Mouse (Mus musculus): ENCODE results near the gene Rbm8a.
A peak's percentile ranks its signal among the peaks of the same experiment; 100 is the strongest.
"Not testable (repeated sequence)": the region's sequence is repeated elsewhere in the genome, so short reads cannot be mapped to it uniquely, and the experiment has no call there.

Rbm8a gene

DNA sequence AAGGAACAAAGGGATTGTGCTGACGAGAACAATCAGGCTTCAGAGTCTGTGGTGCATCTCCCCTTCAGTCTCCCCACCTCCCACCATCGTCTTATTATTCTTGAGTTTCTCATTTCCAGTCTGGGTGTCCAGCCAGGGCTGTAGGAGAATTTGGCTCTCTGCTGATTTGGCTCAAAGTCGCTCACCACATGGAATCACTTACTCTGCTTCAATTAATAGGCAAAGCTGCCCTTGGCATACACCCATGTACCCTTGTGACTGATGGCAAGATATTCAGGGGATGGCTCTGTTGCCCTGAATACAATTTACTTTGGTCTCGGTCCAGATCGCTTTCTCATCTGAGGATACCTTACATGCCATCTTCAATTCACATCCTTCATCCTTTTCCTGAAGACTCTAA is 26.4 kb upstream of the Rbm8a start:
- no peak for DNase-seq (ENCODE audit: low read depth, low spot score)

DNA sequence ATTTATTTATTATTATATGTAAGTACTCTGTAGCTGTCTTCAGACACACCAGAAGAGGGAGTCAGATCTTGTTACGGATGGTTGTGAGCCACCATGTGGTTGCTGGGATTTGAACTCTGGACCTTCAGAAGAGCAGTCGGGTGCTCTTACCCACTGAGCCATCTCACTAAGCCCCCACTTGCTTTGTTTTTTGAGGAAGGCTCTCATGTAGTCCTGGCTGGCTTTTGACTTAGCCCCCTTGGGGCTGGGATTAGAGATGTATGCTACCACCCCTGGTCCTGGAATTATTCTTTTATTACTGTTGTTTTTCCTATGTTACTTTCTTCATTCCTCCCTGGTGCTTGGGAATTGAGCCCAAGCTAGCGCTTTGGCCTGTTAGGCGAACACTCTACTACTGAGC is 23.7 kb upstream of the Rbm8a start:
- not testable (repeated sequence) for DNase-seq (ENCODE audit: low read depth, low spot score)

- no peak for DNase-seq (ENCODE audit: low read depth, low spot score)
These were observed 23.1 kb upstream of the Rbm8a start for GRCm38 (mm10) chr3:96606618-96607017.

GRCm38 (mm10) chr3:96617941-96618340 is 11.8 kb upstream of the Rbm8a start:
- no peak for DNase-seq (ENCODE audit: low read depth, low spot score)

- no peak for DNase-seq (ENCODE audit: low read depth, low spot score)
These were observed 6.5 kb upstream of the Rbm8a start for GRCm38 (mm10) chr3:96623201-96623600.

DNA sequence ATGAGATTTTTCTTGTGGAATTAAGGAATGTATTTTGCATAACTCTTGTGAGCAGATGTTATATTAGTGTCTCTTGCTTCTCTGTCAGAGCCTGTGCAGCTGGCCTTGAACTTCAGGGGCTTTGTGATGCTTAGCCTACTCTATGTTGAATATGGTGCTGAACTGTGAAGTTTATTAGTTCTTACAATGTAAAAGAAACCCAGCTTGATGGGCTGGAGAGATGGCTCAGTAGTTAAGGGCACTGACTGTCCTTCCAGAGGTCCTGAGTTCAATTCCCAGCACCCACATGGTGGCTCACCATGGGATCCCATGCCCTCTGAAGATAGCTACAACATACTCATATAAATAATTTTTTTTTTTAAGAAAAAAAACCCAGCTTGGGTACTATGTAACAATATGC is 2.3 kb downstream of the Rbm8a start:
- DNase-seq (ENCODE audit: low read depth, low spot score) = no peak

DNA sequence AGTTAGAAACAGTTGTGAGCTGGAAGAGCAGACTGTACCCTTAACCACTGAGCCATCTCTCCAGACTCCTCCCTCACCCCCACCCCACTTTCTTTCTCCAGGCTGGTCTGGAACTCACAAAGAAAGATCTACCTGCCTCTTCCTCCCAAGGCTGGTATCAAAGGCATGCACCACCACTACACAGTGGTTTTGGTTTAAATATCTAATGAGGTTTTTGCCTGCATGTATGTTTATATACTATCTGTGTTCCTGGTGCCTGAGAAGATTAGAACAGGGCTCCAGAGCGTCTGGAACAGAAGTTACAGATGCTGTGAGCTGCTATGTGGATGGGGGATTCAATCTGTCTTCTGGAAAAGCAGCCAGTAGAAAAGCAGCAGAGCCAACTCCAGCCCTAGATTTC is 4.3 kb downstream of the Rbm8a start:
- DNase-seq (ENCODE audit: low read depth, low spot score) = no peak

- peak; percentile 75 for DNase-seq (ENCODE audit: low read depth, low spot score)
These were observed 5.5 kb downstream of the Rbm8a start, which contains the start of the genes Pex11b and Gm42957 for GRCm38 (mm10) chr3:96634928-96635879. Gene Pex11b (plus strand): TSS chr3:96635376. Gene Gm42957 (plus strand): TSS chr3:96635474.

- DNase-seq (ENCODE audit: low read depth, low spot score) = no peak
These were observed 6.2 kb downstream of the Rbm8a start for GRCm38 (mm10) chr3:96635906-96636305.

GRCm38 (mm10) chr3:96636448-96636847 is 6.7 kb downstream of the Rbm8a start:
- no peak for DNase-seq (ENCODE audit: low read depth, low spot score)

GRCm38 (mm10) chr3:96639219-96639618 is 9.5 kb downstream of the Rbm8a start:
- peak; percentile 28 for DNase-seq (ENCODE audit: low read depth, low spot score)

- DNase-seq (ENCODE audit: low read depth, low spot score) = no peak
These were observed 15.4 kb downstream of the Rbm8a start, which contains the start of gene Itga10 for GRCm38 (mm10) chr3:96645018-96645649. Gene Itga10 (plus strand): TSS chr3:96645584.

GRCm38 (mm10) chr3:96647365-96647764 is 17.6 kb downstream of the Rbm8a start:
- no peak for DNase-seq (ENCODE audit: low read depth, low spot score)

- DNase-seq (ENCODE audit: low read depth, low spot score) = no peak
These were observed 31.2 kb downstream of the Rbm8a start for GRCm38 (mm10) chr3:96660901-96661300.

- no peak for DNase-seq (ENCODE audit: low read depth, low spot score)
These were observed 33.1 kb downstream of the Rbm8a start for GRCm38 (mm10) chr3:96662731-96663316.

DNA sequence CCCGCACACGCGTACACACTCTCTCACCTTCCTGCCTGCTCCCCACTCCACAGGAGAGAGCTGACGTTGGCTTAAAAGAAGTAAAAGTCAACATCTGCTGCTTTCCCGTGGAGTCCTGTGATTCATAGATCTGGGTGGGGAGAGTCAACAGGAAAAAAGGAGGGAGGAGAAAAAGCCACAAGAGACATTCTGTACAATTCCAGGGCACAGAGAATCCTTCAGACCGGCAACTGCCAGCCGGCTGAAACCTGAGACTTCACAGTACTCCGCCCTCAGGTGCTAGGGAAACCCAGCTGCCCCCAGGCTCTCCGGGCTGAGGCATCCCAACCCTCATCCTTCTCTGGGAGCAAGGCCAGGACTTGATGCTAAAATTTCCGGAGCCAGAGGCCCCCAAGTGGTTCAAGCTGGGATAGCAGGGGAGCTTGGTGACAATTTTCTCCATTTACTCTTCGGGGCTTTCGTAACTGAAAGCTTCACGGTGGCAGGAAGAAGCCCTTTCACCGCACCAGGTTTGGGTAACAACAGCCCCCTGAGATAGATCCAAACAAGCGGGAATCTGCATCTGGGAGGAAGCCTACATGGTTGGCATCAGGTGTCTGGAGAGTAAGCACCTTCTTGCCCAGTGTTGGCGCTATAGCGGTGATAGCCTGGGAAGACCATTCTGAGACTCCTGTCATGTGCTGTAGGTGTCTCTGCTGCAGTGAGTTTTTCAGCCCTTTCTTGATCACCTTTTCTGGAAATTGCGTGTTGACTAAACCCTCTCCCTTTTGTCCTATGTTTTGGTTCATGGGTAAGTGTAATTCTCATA is 33.9 kb downstream of the Rbm8a start:
- peak; percentile 68 for DNase-seq (ENCODE audit: low read depth, low spot score)

DNA sequence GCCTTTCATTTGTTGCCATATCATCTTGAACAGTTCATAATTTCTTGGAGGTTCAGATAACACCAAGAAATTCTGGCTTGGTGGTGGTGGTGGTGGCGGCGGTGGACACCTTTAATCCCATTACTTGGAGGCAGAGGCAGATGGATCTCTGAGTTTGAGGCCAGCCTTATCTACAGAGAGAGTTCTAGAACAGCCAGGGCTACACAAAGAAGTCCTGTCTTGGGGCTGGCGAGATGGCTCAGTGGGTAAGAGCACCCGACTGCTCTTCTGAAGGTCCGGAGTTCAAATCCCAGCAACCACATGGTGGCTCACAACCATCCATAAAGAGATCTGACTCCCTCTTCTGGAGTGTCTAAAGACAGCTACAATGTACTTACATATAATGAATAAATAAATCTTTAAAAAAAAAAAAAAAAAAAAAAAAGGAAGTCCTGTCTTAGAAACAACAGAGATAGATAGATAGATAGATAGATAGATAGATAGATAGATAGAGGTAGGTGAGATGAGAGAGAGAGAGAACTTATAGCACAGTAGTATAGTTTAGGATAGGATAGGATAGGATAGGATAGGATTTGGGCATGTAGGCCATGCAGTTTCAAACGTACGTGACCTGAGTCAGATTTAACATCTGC is 36.1 kb downstream of the Rbm8a start:
- not testable (repeated sequence) for DNase-seq (ENCODE audit: low read depth, low spot score)

GRCm38 (mm10) chr3:96666916-96667315 is 37.2 kb downstream of the Rbm8a start:
- no peak for DNase-seq (ENCODE audit: low read depth, low spot score)

- DNase-seq (ENCODE audit: low read depth, low spot score) = no peak
These were observed 37.6 kb downstream of the Rbm8a start for GRCm38 (mm10) chr3:96667316-96667715.

- DNase-seq (ENCODE audit: low read depth, low spot score) = no peak
These were observed 38.8 kb downstream of the Rbm8a start for GRCm38 (mm10) chr3:96668424-96669067.

Measured in skeletal muscle tissue, adult 2 months (tissue).